Mouse (Mus musculus): Measurements from ENCODE around the gene Ssxb2. TPM values are rescaled to one million over a fixed set of nuclear protein-coding genes. Genes with fewer than 3 reads are reported as not detected.
"Not testable (repeated sequence)": the region's sequence is repeated elsewhere in the genome, so short reads cannot be mapped to it uniquely, and the experiment has no call there.

Gene Ssxb2
- not detected in 2 replicates for polyA plus RNA-seq (2012; rRNA removed)

DNA sequence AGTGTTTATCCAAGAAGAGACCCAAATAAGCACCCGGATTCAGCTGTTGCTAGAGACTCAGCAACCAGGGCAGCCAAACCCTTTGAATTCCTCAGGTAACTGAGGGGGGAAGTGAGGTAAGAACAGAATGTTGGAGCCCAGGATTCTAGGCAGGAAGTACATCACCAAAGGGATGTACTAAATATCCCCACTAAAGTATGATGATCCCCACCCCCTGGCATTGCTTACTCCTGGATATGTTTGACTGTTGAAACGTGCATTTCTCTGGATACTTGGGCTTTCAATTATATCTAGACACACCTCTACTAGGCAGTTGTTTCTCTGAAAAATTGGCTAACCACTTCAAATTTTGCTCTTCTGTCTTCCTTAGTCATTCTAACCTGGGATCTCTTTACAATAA lies at the start of gene Ssxb2:
Gene Ssxb2 (minus strand): TSS at position 101 of the 400 bp plus-strand sequence.
- not testable (repeated sequence) for DNase-seq (ENCODE audit: extremely low spot score in 1 of 2, low spot score in 1 of 2)

DNA sequence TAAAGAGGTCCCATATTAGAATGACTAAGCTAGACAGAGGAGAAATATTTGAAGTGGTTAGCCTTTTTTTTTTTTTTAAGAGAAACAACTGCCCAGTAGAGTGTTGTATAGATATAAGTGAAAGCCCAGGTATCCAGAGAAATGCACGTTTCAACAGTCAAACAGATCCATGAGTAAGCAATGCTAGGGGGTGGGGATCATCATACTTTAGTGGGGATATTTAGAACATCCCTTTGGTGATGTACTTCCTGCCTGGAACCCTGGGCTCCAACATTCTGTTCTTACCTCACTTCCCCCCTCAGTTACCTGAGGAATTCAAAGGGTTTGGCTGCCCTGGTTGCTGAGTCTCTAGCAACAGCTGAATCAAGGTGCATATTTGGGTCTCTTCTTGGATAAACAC lies 48.5 kb downstream of the Ssxb2 start, which contains the start of gene Ssxb1:
Gene Ssxb1 (plus strand): TSS at position 301 of the 400 bp plus-strand sequence.
- DNase-seq (ENCODE audit: extremely low spot score in 1 of 2, low spot score in 1 of 2): not testable (repeated sequence)

Other genes with a start within 250 kb of the Ssxb2 start
- 28.2 and 28.4 TPM in 2 replicates for gene Ftsj1, start 209.3 kb downstream of the Ssxb2 start, polyA plus RNA-seq (2012; rRNA removed)
- 10.3 and 12.2 TPM in 2 replicates for gene Slc38a5, start 190.6 kb downstream of the Ssxb2 start, polyA plus RNA-seq (2012; rRNA removed)
- not detected in 2 replicates for gene Ssxb10, start 134.3 kb downstream of the Ssxb2 start, polyA plus RNA-seq (2012; rRNA removed)
- gene Ssxb9, start 94.7 kb downstream of the Ssxb2 start, polyA plus RNA-seq (2012; rRNA removed): not detected in 2 replicates
- not detected in 2 replicates for gene Ssxb1, start 48.4 kb downstream of the Ssxb2 start, polyA plus RNA-seq (2012; rRNA removed)
- gene Gm14459, start 63.2 kb upstream of the Ssxb2 start, polyA plus RNA-seq (2012; rRNA removed): not detected in 2 replicates
- not detected in 2 replicates for gene Ssxb6, start 86.5 kb upstream of the Ssxb2 start, polyA plus RNA-seq (2012; rRNA removed)
- gene Ssxb3, start 130.1 kb upstream of the Ssxb2 start, polyA plus RNA-seq (2012; rRNA removed): not detected in 2 replicates
- gene Ssxb8, start 229.1 kb upstream of the Ssxb2 start, polyA plus RNA-seq (2012; rRNA removed): 0.32 TPM in 1 of 2 replicates, not detected in the other

All from frontal cortex, adult 2 months (tissue).